In genomic region chr11:74554683-74555341, GRCm38 (mm10) we compare ENCODE assay signal across 10 mouse cellular contexts. TPM values are rescaled to one million over a fixed set of nuclear protein-coding genes. Genes with fewer than 3 reads are reported as not detected.
DNase-seq lines count a peak whose midpoint lies in the region; ATAC-seq lines count a peak whose summit lies in the region.
"Had no signal": no experiment of that assay in that cellular context is flagged by ENCODE, and none has a peak within 500 bp of the region (broad histone marks: within the 10 kb centered on the region; RNA-seq: fewer than 3 reads in every experiment).

No protein-coding gene starts in this region.

- peak overlapping the region; percentile 11 for H3K4me2 ChIP-seq in midbrain, embryonic 15.5 days
- H3K4me2 ChIP-seq: heart, embryonic 13.5 days had no signal

- no peak overlapping the region for H3K4me3 ChIP-seq in hindbrain, embryonic 10.5 days
- H3K4me3 ChIP-seq in midbrain, embryonic 15.5 days, result no peak overlapping the region
- H3K4me3 ChIP-seq: heart, embryonic 13.5 days had no signal

- no peaks in the 10 kb centered on the region for H3K27me3 ChIP-seq in hindbrain, embryonic 10.5 days (ENCODE audit: insufficient read depth, poor library complexity, severe bottlenecking)
- no peaks in the 10 kb centered on the region for H3K27me3 ChIP-seq in midbrain, embryonic 15.5 days (replicated peaks)
- H3K27me3 ChIP-seq: heart, embryonic 13.5 days had no signal

- peak; percentile 89 for ATAC-seq in midbrain, embryonic 15.5 days (replicated peaks)

- H3K36me3 ChIP-seq in hindbrain, embryonic 10.5 days, result no peaks in the 10 kb centered on the region
- no peaks in the 10 kb centered on the region for H3K36me3 ChIP-seq in midbrain, embryonic 15.5 days (replicated peaks)
- H3K36me3 ChIP-seq: heart, embryonic 13.5 days had no signal

- H3K9me3 ChIP-seq in hindbrain, embryonic 10.5 days, result no peaks in the 10 kb centered on the region
- no peaks in the 10 kb centered on the region for H3K9me3 ChIP-seq in midbrain, embryonic 15.5 days
- H3K9me3 ChIP-seq: heart, embryonic 13.5 days had no signal

- 0 out of 2 replicates have a peak overlapping the region, but pooled peaks have one; percentile 2 for H3K9ac ChIP-seq in midbrain, embryonic 15.5 days

- intact Hi-C loops in left cerebral cortex, postnatal 14 days (cut with DNase I), result no loop called here

- 61% methylated on average over 15 of the region's 15 CpGs for WGBS in hindbrain, embryonic 10.5 days
- WGBS in midbrain, embryonic 15.5 days, result 35% methylated on average over 15 of the region's 15 CpGs

- H3K27ac ChIP-seq in hindbrain, embryonic 10.5 days, result peak overlapping the region; percentile 50
- H3K27ac ChIP-seq in midbrain, embryonic 15.5 days, result peak overlapping the region; percentile 85

- peaks cover 24% of the 10 kb centered on the region for H3K4me1 ChIP-seq in hindbrain, embryonic 10.5 days (replicated peaks)
- peaks cover 25% of the 10 kb centered on the region for H3K4me1 ChIP-seq in midbrain, embryonic 15.5 days

- peak; percentile 55 to 75 for DNase-seq in left cerebral cortex, postnatal 14 days (ENCODE audit: low spot score in 2 of 2)
- no peak for DNase-seq in left cerebral cortex, adult 18-20 months (ENCODE audit: low spot score in 2 of 2)
- peak; percentile 93 for DNase-seq in brain, adult 2 months (ENCODE audit: low read depth, low spot score)
- no peak for DNase-seq in hindbrain, embryonic 10.5 days (ENCODE audit: low spot score)
- no peak for DNase-seq in spleen, adult 18-20 months
- DNase-seq in frontal cortex, postnatal 14 days (ENCODE audit: low spot score in 2 of 2), result no peak
- DNase-seq in thymus, postnatal 36 days, result no peak
- DNase-seq: lung, postnatal 10 days had no signal

RNA-seq across cellular contexts. Expression of gene Rap1gap2, which starts 55.9 kb away (rescaled TPM):
- total RNA-seq in left cerebral cortex, postnatal 14 days (2021), result 100 to 1,000 TPM; 179 to 181 TPM
- total RNA-seq in left cerebral cortex, adult 18-20 months (2021), result 100 to 1,000 TPM; 175 to 181 TPM
- polyA plus RNA-seq in hindbrain, embryonic 10.5 days (2016; fragmentation: Nextera tagmentation; extraction: Ambion mirVana), result 1.5 and 1.6 TPM in 2 replicates
- polyA plus RNA-seq in midbrain, embryonic 15.5 days (2015; fragmentation: Nextera tagmentation; extraction: Ambion mirVana), result 14.5 and 15.8 TPM in 2 replicates

Comparison
In these comparisons a context has a peak if more than half of its experiments do, and no peak if none do; other contexts are left out.
1. DNase-seq: peak in left cerebral cortex, postnatal 14 days (2 of 2) and brain, adult 2 months (single experiment); none in left cerebral cortex, adult 18-20 months (0 of 2), hindbrain, embryonic 10.5 days (single experiment), spleen, adult 18-20 months (0 of 2), frontal cortex, postnatal 14 days (0 of 2) and thymus, postnatal 36 days (0 of 2).